Mouse (Mus musculus) gastrocnemius, adult 2 months (tissue): ENCODE measurements around the gene Eif2d. TPM values are rescaled to one million over a fixed set of nuclear protein-coding genes. Genes with fewer than 3 reads are reported as not detected.
A peak's percentile ranks its signal among the peaks of the same experiment; 100 is the strongest.
"Not testable (repeated sequence)": the region's sequence is repeated elsewhere in the genome, so short reads cannot be mapped to it uniquely, and the experiment has no call there.

ENCODE experiments used
- DNase-seq: peaks from one replicate; pipeline ENCODE4 v3.0.0; 2022
- H3K27ac ChIP-seq: fragments of 200-600 bp; 2 replicates; pipeline ENCODE4 v1.8.1; 2022; ENCODE audit warnings: mild to moderate bottlenecking
- H3K4me3 ChIP-seq: fragments of 200-600 bp; 2 replicates; pipeline ENCODE4 v1.8.1; 2022; ENCODE audit warnings: mild to moderate bottlenecking, moderate library complexity
- CTCF ChIP-seq: fragments of 200-600 bp; IDR thresholded peaks from 2 replicates; pipeline ENCODE4 v1.8.1; 2022; ENCODE audit warnings: antibody characterized with exemption, mild to moderate bottlenecking, moderate library complexity
- intact Hi-C: fragments of 180-260 bp; cut with DNase I; formaldehyde crosslinking; loops from one replicate; pipeline ENCODE4 v1.15.1; 2025
- total RNA-seq, 2 experiments: library from RNA; stranded (reverse); gene quantifications; 2 replicates each; pipeline ENCODE4 v1.2.3; 2021

The Eif2d gene
- total RNA-seq, 2 experiments from 2014 or later: 26.2 to 29.2 TPM

GRCm38 (mm10) chr1:131125987-131126744 lies 26.8 kb upstream of the Eif2d start:
- H3K4me3 ChIP-seq: no peak overlapping the region
- intact Hi-C loops: no loop called here
- TF ChIP-seq CTCF: no peak
- no peak overlapping the region for H3K27ac ChIP-seq
- no peak for DNase-seq

- intact Hi-C loops: loop anchor here (10.0 kb wide), 1 partner anchor 259 kb away; no protein-coding TSS in a partner anchor
- Histone ChIP-seq H3K4me3 (no peak overlapping the region), H3K27ac (no peak overlapping the region)
- TF ChIP-seq CTCF: no peak
- DNase-seq: no peak
Measured at GRCm38 (mm10) chr1:131134231-131134630, 18.8 kb upstream of the Eif2d start.

- H3K27ac ChIP-seq: no peak overlapping the region
- intact Hi-C loops: loop anchor here (10.0 kb wide), 1 partner anchor 260 kb away; no protein-coding TSS in a partner anchor
- H3K4me3 ChIP-seq: no peak overlapping the region
- DNase-seq: no peak
- TF ChIP-seq CTCF: no peak
Measured at GRCm38 (mm10) chr1:131134942-131135522, 17.9 kb upstream of the Eif2d start.

DNA sequence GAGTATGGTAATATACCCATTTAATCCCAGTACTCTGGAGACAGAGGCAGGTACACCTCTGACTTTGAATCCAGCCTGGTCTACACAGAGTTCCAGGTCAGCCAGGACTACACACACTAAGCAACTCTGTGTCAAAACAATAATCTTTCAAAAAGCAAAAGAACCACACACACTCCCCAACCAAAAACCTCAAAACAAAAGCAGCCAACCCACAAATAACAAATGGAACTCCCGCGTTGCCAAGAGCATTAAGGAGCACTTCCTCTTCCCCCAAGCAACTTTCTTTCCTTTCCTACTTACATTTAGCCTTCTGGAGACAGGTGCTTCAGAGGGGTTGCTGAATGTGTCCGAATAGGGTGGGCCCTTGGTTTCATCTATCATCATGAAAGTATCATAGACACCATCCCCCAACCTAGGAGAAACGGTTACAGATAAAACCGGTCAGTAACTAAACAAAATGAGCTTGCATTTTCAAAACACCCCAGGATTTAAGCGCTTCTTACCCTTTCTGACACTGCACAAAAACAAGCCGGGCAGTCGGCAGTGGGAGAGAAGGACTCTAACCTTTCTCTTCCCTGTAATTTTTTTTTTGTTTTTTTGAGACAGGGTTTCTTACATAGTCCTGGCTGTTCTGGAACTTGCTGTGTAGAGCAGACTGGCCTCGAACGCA lies 16.9 kb upstream of the Eif2d start:
- intact Hi-C loops: loop anchor here (10.0 kb wide), 1 partner anchor 261 kb away; no protein-coding TSS in a partner anchor
- no peak for TF ChIP-seq CTCF
- H3K27ac ChIP-seq: no peak overlapping the region
- H3K4me3 ChIP-seq: no peak overlapping the region
- DNase-seq: no peak

DNA sequence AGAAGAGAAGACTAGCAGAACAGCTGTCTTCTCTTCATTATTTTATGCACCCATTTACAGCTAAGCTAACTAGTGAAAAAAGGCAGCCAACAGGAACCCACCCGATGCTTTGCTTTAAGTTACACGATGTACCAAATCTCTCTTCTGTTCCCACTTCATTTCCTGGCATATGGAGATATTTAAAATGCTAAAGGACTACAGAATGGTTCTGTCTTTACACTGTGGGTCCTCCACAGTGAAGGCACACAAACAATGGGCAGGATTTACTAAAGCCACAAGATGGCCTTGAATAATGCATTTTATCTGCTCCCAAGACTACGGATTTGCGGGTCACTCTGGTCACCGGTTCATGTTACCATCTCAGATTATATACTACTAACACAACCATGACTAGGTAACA lies 15.9 kb upstream of the Eif2d start:
- no peak overlapping the region for H3K27ac ChIP-seq
- no peak for DNase-seq
- intact Hi-C loops: loop anchor here (10.0 kb wide), 1 partner anchor 262 kb away; no protein-coding TSS in a partner anchor
- H3K4me3 ChIP-seq: no peak overlapping the region
- TF ChIP-seq CTCF: no peak

- no peak for TF ChIP-seq CTCF
- DNase-seq: no peak
- intact Hi-C loops: loop anchor here (10.0 kb wide), 1 partner anchor 263 kb away; no protein-coding TSS in a partner anchor
Measured at GRCm38 (mm10) chr1:131137717-131138118, 15.3 kb upstream of the Eif2d start.

GRCm38 (mm10) chr1:131138191-131139016 lies 14.6 kb upstream of the Eif2d start, which contains the start of gene Dyrk3:
Dyrk3 (minus strand) TSS chr1:131138340.
- DNase-seq: peak; percentile 92
- H3K4me3 ChIP-seq: peak within 1 kb of the TSS; percentile 89
- intact Hi-C loops: loop anchor here (1.0 to 10.0 kb wide), 2 partner anchors 19 to 264 kb away; no protein-coding TSS in a partner anchor
- peak; percentile 50 for TF ChIP-seq CTCF
- H3K27ac ChIP-seq: peak within 1 kb of the TSS; percentile 69

More at GRCm38 (mm10) chr1:131137717-131138118, 15.3 kb upstream of the Eif2d start:
- Histone ChIP-seq H3K27ac (0 out of 2 replicates have a peak overlapping the region, but pooled peaks have one; percentile 46), H3K4me3 (peak overlapping the region; percentile 89)

DNA sequence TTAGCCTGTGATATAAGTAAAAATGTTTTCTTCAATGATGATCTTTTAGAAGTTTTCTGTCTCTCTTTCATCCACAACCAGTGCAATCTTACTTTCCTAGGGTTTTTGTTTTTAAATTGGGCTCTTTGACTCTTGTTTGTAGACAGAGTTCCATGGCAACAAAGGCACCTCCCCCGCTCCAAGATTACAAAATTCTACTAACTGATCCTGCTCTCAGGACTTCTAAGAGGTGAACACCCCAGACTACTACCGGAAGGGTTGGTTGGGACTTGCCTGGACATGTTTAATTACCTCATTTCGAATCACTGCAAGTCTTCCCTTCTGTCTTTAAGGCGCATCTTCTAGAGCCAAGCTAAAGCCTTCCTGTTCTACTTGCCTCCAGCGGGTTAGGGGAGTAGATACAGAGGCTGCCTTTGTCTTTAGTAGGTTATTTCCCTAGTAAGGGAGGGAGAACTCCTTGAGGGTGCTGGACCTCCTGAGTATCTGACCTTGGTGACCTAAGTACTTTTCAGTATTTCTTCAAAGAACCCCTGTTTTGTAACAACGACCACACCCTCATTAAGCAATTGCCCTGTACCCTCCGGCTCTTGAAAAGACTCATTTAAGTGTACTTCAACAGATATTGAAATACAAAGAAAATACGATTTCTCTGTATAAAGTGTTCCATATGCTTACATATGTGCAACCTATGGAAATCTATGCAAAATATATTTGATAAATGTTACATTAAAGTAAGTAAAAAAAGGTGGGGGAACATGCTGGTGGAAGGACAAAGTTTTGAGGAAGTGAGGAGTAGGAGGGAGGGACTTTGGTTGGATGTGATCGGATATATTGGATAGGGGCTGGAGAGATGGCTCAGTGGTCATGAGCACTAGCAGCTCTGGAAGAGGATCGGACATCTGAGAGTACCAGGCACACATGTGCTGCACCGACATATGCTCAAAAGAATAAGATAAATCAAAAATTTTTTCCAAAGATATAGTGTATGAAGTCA lies 13.6 kb upstream of the Eif2d start:
- peak overlapping the region; percentile 89 for H3K4me3 ChIP-seq
- intact Hi-C loops: loop anchor here (1.0 to 10.0 kb wide), 2 partner anchors 20 to 265 kb away; no protein-coding TSS in a partner anchor
- no peak for TF ChIP-seq CTCF
- DNase-seq: no peak
- peak overlapping the region; percentile 69 for H3K27ac ChIP-seq

- no peak overlapping the region for H3K4me3 ChIP-seq
- DNase-seq: no peak
- intact Hi-C loops: no loop called here
- TF ChIP-seq CTCF: no peak
- H3K27ac ChIP-seq: no peak overlapping the region
Measured at GRCm38 (mm10) chr1:131141449-131141848, 11.5 kb upstream of the Eif2d start.

- no peak for DNase-seq
- intact Hi-C loops: no loop called here
- TF ChIP-seq CTCF: no peak
- no peak overlapping the region for H3K27ac ChIP-seq
- no peak overlapping the region for H3K4me3 ChIP-seq
Measured at GRCm38 (mm10) chr1:131142472-131142871, 10.5 kb upstream of the Eif2d start.

GRCm38 (mm10) chr1:131145222-131145621 lies 7.8 kb upstream of the Eif2d start:
- H3K4me3 ChIP-seq, DNase-seq, H3K27ac ChIP-seq, intact Hi-C loops: not testable (repeated sequence)
